Mouse (Mus musculus) cerebellum, adult 2 months (tissue): ENCODE results near the gene Pde7b. TPM values are rescaled to one million over a fixed set of nuclear protein-coding genes. Genes with fewer than 3 reads are reported as not detected.

ENCODE experiments used
- DNase-seq, 2 experiments: peaks; one replicate each; pipeline ENCODE4 v3.0.0; 2021
- H3K27ac ChIP-seq: fragments of 200-500 bp; 2 replicates; pipeline ENCODE4 v1.5.1; 2012; ENCODE audit warnings: low read length, control low read depth, inconsistent platforms; ENCODE audit not compliant: insufficient read depth
- H3K27me3 ChIP-seq: fragments of 200-500 bp; 2 replicates; pipeline ENCODE4 v1.6.1; 2012; ENCODE audit warnings: inconsistent platforms, mild to moderate bottlenecking, low read length, moderate library complexity; ENCODE audit not compliant: control insufficient read depth, insufficient read depth
- H3K4me1 ChIP-seq: fragments of 200-500 bp; 2 replicates; pipeline ENCODE4 v1.6.1; 2011; ENCODE audit warnings: low read length; ENCODE audit not compliant: control insufficient read depth, insufficient read depth
- H3K4me3 ChIP-seq: fragments of 200-500 bp; replicated peaks from 2 replicates; pipeline ENCODE3; 2011; ENCODE audit warnings: mild to moderate bottlenecking, low read depth, low read length, control low read depth; ENCODE audit not compliant: insufficient read depth
- CTCF ChIP-seq: fragments of 200-500 bp; IDR thresholded peaks from 2 replicates; pipeline ENCODE4 v1.5.1; 2011; ENCODE audit warnings: low read depth, mild to moderate bottlenecking, control low read depth, low read length, moderate library complexity, borderline replicate concordance; ENCODE audit not compliant: insufficient read depth
- POLR2A ChIP-seq: fragments of 200-500 bp; IDR thresholded peaks from 2 replicates; pipeline ENCODE4 v1.6.1; 2011; ENCODE audit warnings: low read length, control low read depth, borderline replicate concordance; ENCODE audit not compliant: insufficient read depth
- WGBS: fragments of 180-500 bp; shearing (Covaris S2); methylation state at CpG from one replicate; pipeline ENCODE4 v1.1.7; 2018; 5-methylcytosine and 5-hydroxymethylcytosine counted together
- polyA plus RNA-seq: library from polyadenylated mRNA; depleted of rRNA; stranded (reverse); fragments of >200 nt; gene quantifications from 2 replicates; pipeline ENCODE4 v1.2.3, GENCODE M21; 2012

Gene Pde7b
- polyA plus RNA-seq, 1 experiment = 8.5 TPM

DNA sequence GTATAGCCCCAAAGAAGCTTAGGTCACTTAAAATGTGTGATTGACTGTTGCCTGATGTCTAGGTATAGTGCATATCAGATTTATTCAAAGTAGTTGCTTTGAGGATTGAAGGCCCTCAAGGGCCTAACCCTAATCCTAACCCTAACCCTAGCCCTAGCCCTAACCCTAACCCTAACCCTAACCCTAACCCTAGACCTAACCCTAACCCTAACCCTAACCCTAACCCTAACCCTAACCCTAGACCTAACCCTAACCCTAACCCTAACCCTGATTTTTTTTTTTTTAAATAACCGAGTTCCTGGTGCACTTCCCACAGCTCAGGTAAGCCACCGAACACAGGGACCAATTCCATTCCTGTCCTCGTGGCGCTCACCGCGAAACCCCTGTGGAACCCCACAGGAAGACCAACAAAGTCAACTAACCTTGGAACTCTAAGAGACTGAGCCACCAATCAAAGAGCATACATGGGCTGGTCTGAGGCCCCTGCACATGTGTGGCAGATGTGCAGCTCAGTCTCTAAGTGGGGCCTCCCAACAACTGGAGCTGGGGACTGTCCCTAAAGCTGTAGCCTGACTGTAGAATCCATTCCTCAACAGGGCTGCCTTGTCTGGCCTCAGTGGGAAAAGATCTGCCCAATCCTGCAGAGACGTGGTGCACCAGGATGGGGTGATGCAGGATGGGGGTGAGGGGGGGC lies 265.1 kb downstream of the Pde7b start:
- no peak overlapping the region for H3K4me3 ChIP-seq
- TF ChIP-seq CTCF (no peak), POLR2A (no peak)
- 97% methylated on average over 7 of the region's 7 CpGs for WGBS
- no peak for DNase-seq
- H3K27me3 ChIP-seq = no peaks in the 10 kb centered on the region
- no peaks in the 10 kb centered on the region for H3K4me1 ChIP-seq
- H3K27ac ChIP-seq = no peak overlapping the region

GRCm38 (mm10) chr10:20459160-20459559 lies 265.7 kb downstream of the Pde7b start:
- WGBS = 75% methylated on average over 3 of the region's 3 CpGs
- H3K27me3 ChIP-seq = no peaks in the 10 kb centered on the region
- no peak overlapping the region for H3K4me3 ChIP-seq
- H3K27ac ChIP-seq = no peak overlapping the region
- TF ChIP-seq CTCF = no peak
- no peak for TF ChIP-seq POLR2A
- H3K4me1 ChIP-seq = no peaks in the 10 kb centered on the region
- DNase-seq = no peak

GRCm38 (mm10) chr10:20454387-20455065 lies 270.4 kb downstream of the Pde7b start:
- DNase-seq = no peak
- 60% methylated on average over 6 of the region's 6 CpGs for WGBS
- H3K4me1 ChIP-seq = no peaks in the 10 kb centered on the region
- TF ChIP-seq CTCF = no peak
- TF ChIP-seq POLR2A = no peak
- no peaks in the 10 kb centered on the region for H3K27me3 ChIP-seq
- H3K4me3 ChIP-seq = no peak overlapping the region
- H3K27ac ChIP-seq = no peak overlapping the region

- Histone ChIP-seq H3K27ac (no peak overlapping the region), H3K4me1 (no peaks in the 10 kb centered on the region), H3K4me3 (no peak overlapping the region), H3K27me3 (no peaks in the 10 kb centered on the region)
- 94% methylated on average over 9 of the region's 9 CpGs for WGBS
- TF ChIP-seq POLR2A = no peak
- no peak for TF ChIP-seq CTCF
- no peak for DNase-seq
Measured at GRCm38 (mm10) chr10:20437428-20437827, 287.4 kb downstream of the Pde7b start.

DNA sequence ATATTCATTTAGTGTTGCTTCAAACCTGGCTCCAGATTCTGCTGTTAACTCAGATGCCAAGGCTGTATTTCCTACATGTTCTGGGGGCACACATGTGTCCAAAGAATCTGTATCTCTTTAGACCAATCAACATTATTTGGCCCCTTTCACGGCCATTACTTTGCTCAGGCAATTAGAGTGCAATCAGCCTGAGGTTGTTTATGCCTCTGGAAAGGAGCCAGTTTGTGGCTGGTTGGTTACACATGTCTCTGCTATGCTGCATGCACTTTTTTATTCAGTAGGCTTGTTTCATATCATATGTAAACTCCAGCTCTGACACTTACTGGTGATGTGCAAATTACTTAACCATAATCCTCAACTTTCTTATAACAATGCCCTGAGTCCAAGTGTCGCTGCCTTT lies 287.9 kb downstream of the Pde7b start:
- H3K4me3 ChIP-seq = no peak overlapping the region
- DNase-seq = no peak
- no peaks in the 10 kb centered on the region for H3K27me3 ChIP-seq
- WGBS = 68% methylated on average over 2 of the region's 2 CpGs
- TF ChIP-seq POLR2A (no peak), CTCF (no peak)
- H3K4me1 ChIP-seq = no peaks in the 10 kb centered on the region
- H3K27ac ChIP-seq = no peak overlapping the region

GRCm38 (mm10) chr10:20435913-20436312 lies 289.0 kb downstream of the Pde7b start:
- H3K4me1 ChIP-seq = no peaks in the 10 kb centered on the region
- no peak overlapping the region for H3K4me3 ChIP-seq
- TF ChIP-seq POLR2A (no peak), CTCF (no peak)
- WGBS = 92% methylated on average over 7 of the region's 7 CpGs
- no peak overlapping the region for H3K27ac ChIP-seq
- no peak for DNase-seq
- H3K27me3 ChIP-seq = no peaks in the 10 kb centered on the region

DNA sequence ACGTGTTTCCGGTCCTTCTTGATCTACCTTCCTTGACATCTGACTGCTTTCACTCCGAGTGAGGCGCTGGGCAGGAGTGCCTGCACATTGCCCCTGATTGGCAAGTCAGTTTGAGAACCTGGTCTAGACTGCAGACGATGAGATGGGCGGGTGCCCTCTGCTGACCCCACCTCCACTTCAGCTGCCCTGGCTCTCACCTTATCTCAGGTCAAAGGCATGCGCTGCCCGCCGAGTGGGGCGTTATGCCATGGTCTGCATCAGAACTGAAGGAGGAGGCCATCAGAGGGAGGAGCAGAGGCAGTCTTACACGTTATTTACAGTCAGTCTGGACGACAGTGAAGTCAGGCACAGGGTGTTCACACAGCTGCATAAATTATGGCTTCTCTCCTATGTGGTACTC lies 293.5 kb downstream of the Pde7b start:
- Histone ChIP-seq H3K4me3 (no peak overlapping the region), H3K27ac (no peak overlapping the region), H3K4me1 (no peaks in the 10 kb centered on the region), H3K27me3 (no peaks in the 10 kb centered on the region)
- 83% methylated on average over 12 of the region's 12 CpGs for WGBS
- no peak for DNase-seq
- TF ChIP-seq CTCF = no peak
- TF ChIP-seq POLR2A = no peak

DNA sequence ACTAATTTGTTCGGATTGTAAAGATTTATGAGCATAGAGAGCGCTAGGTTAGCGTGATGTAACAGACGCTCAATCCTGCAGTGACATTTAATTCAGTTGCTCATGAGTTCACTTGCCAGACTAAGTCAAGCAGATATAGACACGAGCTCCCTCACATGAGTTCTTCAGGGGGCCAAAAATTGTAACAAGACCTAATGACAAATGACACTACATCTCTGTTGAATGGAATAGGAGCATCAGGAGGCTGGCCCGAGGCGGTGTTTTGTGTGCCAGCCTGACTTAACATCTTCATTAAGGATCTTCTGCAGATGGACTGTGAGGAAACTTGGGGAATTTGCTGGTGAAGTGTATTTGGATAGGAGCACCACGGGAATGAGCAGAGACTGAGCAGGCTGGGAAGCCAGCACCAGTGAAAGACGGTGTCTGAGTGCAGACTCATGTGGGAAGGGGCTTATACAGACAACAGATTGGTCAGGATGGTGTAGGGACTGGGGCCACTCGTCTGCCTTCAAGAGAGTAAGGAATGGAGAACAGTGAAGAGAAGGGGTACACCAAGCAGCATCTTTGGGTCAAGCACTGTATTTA lies 303.5 kb downstream of the Pde7b start:
- Histone ChIP-seq H3K27me3 (no peaks in the 10 kb centered on the region), H3K4me3 (no peak overlapping the region), H3K4me1 (no peaks in the 10 kb centered on the region), H3K27ac (no peak overlapping the region)
- DNase-seq = no peak
- TF ChIP-seq POLR2A (no peak), CTCF (no peak)
- 11% methylated on average over 10 of the region's 10 CpGs for WGBS
